Mouse (Mus musculus) cortical plate, adult 2 months (tissue): ENCODE measurements at regions not wholly inside any gene's neighbourhood (a gene's known extent, or its start where the extent isn't known, plus 50 kb on each side); places are given as distances from the start of the nearest gene placed in this dataset.

Experiments
- H3K27ac ChIP-seq: fragments of 200-500 bp; 2 replicates; pipeline ENCODE4 v1.5.1; 2012; ENCODE audit warnings: low read length, control low read depth, inconsistent platforms; ENCODE audit not compliant: insufficient read depth
- H3K4me1 ChIP-seq: fragments of 200-500 bp; 2 replicates; pipeline ENCODE4 v1.6.1; 2011; ENCODE audit warnings: low read length; ENCODE audit not compliant: control insufficient read depth, insufficient read depth
- H3K4me3 ChIP-seq: fragments of 200-500 bp; 2 replicates; pipeline ENCODE4 v1.5.1; 2011; ENCODE audit warnings: mild to moderate bottlenecking, low read length, control low read depth; ENCODE audit not compliant: insufficient read depth
- CTCF ChIP-seq: fragments of 200-500 bp; IDR thresholded peaks from 2 replicates; pipeline ENCODE4 v1.5.1; 2011; ENCODE audit warnings: mild to moderate bottlenecking, control low read depth, low read length; ENCODE audit not compliant: insufficient read depth; ENCODE audit errors: extremely low read depth
- POLR2A ChIP-seq: fragments of 200-500 bp; IDR thresholded peaks from 2 replicates; pipeline ENCODE4 v1.6.1; 2011; ENCODE audit warnings: mild to moderate bottlenecking, low read length, control low read depth; ENCODE audit not compliant: insufficient read depth; ENCODE audit errors: extremely low read depth

- H3K4me3 ChIP-seq, result no peak overlapping the region
- H3K27ac ChIP-seq, result no peak overlapping the region
- no peaks in the 10 kb centered on the region for H3K4me1 ChIP-seq
- no peak for TF ChIP-seq POLR2A
- no peak for TF ChIP-seq CTCF
Observed at GRCm38 (mm10) chr2:50649656-50650055, 353.1 kb upstream of the Mmadhc start.

DNA sequence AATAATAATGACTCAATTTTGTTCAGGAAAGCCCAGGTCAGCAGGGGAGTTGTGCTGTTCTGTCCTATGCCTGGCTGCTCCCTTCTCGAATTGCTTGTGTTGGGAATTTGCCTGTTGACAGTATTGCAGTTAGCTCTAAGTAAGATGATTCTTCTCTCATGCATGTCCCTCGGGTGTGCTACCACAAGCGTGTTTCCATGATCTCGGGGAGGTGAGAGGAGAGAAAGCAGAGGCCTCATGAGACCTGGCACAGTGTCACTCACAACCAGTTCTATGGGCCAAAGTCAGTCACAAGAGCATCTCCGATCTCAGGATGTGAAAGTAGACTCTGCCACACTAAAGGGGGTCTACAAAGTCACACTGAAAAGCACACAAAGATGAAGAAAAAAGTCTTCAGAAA lies 346.6 kb upstream of the Mmadhc start:
- TF ChIP-seq POLR2A (no peak), CTCF (no peak)
- no peak overlapping the region for H3K4me3 ChIP-seq
- H3K4me1 ChIP-seq, result no peaks in the 10 kb centered on the region
- no peak overlapping the region for H3K27ac ChIP-seq

- Histone ChIP-seq H3K27ac (no peak overlapping the region), H3K4me1 (no peaks in the 10 kb centered on the region), H3K4me3 (no peak overlapping the region)
- TF ChIP-seq POLR2A, result no peak
Observed at GRCm38 (mm10) chr2:50642198-50642597, 345.6 kb upstream of the Mmadhc start.

- Histone ChIP-seq H3K27ac (no peak overlapping the region), H3K4me3 (no peak overlapping the region), H3K4me1 (no peaks in the 10 kb centered on the region)
- TF ChIP-seq POLR2A (no peak), CTCF (no peak)
Observed at GRCm38 (mm10) chr2:50635896-50636295, 339.3 kb upstream of the Mmadhc start.

DNA sequence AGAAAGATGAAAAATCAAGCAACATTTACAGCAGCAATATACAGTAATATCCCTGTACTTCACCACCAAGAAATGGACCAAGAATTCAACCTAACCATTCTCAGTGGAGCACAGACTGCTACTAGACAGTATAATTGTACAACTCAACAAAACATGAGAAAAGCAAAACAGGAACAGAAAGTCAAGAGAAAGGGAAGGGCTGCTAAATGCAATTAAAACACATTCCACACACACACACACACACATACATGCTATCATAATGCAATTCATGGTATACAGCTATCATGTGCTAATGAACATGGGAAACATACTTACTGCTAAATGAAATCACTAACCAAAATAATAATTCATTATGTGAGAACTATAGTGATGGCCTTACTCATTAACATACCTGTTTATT lies 335.2 kb upstream of the Mmadhc start:
- H3K4me3 ChIP-seq, result no peak overlapping the region
- TF ChIP-seq POLR2A, result no peak
- TF ChIP-seq CTCF, result no peak
- H3K4me1 ChIP-seq, result no peaks in the 10 kb centered on the region
- no peak overlapping the region for H3K27ac ChIP-seq

- TF ChIP-seq POLR2A (no peak), CTCF (no peak)
- H3K4me3 ChIP-seq, result no peak overlapping the region
- no peaks in the 10 kb centered on the region for H3K4me1 ChIP-seq
- H3K27ac ChIP-seq, result no peak overlapping the region
Observed at GRCm38 (mm10) chr2:50627501-50627900, 330.9 kb upstream of the Mmadhc start.

DNA sequence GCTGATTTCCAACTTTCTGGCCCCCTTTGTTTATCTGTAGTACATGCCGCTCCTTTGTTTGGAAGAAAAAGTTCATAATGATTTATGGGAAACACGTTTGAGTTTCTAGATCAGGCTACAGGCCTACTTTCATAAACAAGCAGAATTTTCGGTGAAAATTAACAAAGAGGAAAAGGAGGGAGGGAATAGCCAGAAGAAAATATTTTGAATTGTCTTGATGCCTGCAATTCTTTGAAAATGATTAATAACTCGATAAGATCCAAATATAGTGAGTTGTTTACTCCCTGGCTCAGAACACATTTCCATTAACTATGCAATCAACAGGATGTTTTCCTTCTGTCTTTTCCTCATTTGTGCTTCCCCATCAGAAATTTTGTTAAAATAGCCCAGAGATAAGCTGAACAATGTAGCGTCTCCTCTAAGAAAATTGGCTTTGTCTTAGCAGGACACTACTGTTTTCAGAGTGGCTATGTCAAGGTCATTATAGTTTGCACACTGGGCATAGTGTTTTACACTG lies 328.7 kb upstream of the Mmadhc start:
- no peak for TF ChIP-seq POLR2A
- no peak for TF ChIP-seq CTCF
- no peak overlapping the region for H3K27ac ChIP-seq

DNA sequence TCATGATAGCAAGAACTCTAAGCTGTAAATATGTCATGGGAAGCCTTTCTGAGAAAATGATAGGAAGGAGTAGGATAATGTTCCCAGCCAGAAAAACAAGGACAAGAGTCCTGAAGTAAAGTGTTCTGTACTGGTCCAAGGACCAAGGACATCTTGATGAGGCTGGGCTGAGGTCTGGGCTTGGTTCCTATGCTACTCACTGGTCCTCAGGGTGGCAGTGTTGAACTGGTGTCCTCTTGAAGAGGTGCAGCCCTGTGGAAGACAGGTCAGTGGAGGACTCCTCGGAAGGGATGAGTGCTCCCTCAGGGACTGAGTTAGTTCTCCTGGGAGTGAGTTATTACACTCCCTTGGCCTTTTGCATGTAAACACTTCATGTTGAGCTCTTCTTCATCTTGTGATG lies 312.5 kb upstream of the Mmadhc start:
- Histone ChIP-seq H3K27ac (no peak overlapping the region), H3K4me3 (no peak overlapping the region), H3K4me1 (no peaks in the 10 kb centered on the region)
- TF ChIP-seq CTCF, result 0 out of 2 replicates have a peak, but pooled peaks have one; percentile 27
- no peak for TF ChIP-seq POLR2A

More for the DNA sequence above, 328.7 kb upstream of the Mmadhc start:
- no peaks in the 10 kb centered on the region for H3K4me1 ChIP-seq
- H3K4me3 ChIP-seq, result no peak overlapping the region

GRCm38 (mm10) chr2:50589195-50589594 lies 292.6 kb upstream of the Mmadhc start:
- no peak overlapping the region for H3K27ac ChIP-seq
- H3K4me1 ChIP-seq, result no peaks in the 10 kb centered on the region
- TF ChIP-seq POLR2A, result no peak
- no peak for TF ChIP-seq CTCF
- no peak overlapping the region for H3K4me3 ChIP-seq

DNA sequence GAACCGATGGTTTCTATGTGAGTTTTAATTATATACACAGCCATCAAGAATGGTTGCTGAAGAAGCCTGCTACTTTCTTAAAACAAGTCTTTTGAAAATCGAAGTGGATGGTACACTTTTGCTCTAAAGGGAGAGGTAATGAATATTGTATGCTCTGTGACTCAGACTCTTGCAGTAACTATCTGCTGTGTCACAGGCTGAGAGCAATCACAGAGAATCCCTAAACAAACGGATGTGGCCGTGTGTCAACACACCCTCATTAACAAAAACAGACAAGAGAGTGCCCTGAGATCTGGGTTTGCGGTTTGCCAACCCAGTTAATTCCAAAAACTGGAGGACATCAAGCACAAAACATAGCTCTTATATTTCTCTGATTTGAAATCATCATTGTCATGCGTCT lies 292.1 kb upstream of the Mmadhc start:
- no peak overlapping the region for H3K4me3 ChIP-seq
- no peak overlapping the region for H3K27ac ChIP-seq
- TF ChIP-seq POLR2A, result no peak
- no peak for TF ChIP-seq CTCF
- H3K4me1 ChIP-seq, result no peaks in the 10 kb centered on the region
